Mouse (Mus musculus) right cerebral cortex, postnatal 36 days (tissue): ENCODE measurements around the gene Snx5.

Experiments
- DNase-seq, 2 experiments: peaks; one replicate each; pipeline ENCODE4 v3.0.0; 2022; ENCODE audit warnings: low spot score in 2 of 2, mixed read lengths in 1 of 2

The Snx5 gene

DNA sequence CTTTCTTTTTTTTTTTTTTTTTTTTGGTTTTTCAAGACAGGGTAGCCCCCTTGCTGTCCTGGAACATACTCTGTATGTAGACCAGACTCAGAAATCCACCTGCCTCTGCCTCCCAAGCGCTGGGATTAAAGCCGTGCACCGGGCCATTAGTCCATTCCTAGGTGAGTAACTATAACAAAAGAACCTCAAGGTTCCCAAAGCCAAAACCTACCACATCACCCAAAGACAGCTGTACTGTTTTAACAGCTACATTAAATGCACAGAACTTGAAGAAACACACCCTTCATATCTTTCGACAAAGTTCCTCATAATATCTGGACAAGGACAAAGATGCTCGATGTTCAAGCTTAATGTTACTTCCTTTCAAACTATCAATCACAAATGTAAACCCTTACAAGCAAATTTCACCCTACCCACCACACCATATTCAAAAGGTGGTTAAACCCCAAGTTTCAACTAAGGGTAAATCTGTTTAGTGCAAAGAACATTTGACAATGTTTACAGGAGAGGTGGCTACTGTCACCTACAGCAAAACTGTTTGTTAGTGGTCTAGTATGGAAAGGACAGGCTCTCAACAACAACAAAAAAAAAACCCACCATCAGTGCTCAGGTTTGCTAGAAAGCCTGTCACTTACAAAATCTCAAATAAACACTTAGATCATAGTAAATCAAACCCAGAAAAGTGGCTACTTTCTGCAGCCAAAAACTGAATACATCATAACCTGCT is 3.5 kb downstream of the Snx5 start:
- DNase-seq: no peak

DNA sequence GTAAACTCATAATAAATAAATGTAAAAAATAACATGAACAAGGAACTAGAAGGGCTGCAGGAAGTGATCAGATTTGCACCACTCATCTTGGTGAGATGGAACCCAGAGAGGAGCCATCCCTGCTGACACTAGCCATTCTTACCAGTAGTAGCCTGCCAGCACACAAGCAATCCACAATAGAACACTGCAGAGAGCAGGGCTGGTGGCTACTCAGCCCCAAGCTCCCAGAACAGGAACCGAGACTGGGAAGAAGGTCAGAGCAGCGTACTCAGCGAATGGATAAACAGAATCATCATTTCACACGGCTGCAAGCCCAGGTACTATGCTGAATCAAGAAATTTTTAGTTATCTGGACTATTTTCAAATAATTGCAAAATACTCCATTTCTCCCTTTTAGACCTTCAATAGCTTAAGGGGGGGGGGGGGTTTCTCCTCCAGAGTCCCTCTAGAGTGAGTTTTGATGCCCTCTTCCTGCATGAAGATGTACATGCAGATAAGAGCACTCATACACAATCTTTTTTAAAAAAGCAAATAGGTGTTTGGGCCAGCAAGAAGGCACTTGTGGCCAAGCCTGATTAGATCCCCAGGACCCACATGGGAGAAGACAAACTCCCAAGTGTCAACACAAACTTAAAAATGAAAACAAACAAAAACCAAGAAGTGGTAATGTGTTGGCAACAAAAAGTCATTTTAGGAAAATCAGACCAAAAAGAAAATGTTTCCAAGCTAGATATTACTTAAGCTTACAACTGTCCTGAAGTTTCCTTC is 4.6 kb downstream of the Snx5 start:
- no peak for DNase-seq

DNA sequence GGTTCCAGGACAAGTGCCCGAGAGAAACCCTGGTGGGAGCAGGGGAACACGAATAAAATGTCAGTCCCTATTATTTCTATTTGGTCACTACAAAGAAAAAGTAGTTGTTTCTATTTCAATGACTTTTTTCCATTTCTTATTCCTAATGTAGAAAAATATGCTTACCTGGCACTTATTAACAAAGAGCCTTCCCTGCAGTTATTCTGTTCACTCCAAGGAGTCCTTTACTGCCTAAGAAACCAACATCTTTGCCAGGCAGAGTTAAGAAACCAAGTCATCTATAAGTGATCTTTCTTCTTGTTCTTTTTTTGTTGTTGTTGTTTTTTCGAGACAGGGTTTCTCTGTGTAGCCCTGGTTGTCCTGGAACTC is 5.6 kb downstream of the Snx5 start:
- no peak for DNase-seq

DNA sequence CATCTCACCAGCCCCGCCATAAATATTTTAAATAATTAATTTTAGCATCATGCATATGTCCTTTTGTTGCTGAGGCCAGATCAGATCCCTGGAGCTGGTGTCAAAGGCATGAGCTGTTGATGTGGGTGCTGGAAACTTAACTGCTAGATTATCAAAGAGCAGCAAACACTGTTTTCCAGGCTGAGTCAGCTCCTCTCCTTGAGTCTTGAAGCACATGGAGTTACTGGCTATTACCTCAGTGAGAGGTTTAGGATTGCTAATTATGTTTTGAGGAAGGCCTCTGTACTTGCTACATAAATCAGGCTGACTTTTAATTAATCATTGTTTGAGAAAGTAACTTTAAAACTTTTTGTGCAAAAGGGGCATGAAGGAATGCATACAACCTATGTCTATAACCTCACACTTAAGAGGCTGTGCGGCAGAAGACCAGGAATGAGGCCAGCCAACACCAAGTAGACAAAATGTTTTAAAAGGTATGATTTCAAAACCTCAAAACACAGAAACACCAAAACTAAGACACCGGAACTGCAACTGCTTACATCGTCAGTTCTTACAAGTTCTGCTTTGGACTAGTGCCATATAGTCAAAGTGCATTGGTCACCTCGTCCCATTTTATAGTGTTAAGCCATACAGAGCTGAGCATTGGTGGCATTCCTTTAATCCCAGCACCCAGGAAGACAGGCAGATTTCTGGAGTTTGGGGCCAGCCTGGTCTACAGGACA is 6.1 kb downstream of the Snx5 start:
- DNase-seq: no peak

DNA sequence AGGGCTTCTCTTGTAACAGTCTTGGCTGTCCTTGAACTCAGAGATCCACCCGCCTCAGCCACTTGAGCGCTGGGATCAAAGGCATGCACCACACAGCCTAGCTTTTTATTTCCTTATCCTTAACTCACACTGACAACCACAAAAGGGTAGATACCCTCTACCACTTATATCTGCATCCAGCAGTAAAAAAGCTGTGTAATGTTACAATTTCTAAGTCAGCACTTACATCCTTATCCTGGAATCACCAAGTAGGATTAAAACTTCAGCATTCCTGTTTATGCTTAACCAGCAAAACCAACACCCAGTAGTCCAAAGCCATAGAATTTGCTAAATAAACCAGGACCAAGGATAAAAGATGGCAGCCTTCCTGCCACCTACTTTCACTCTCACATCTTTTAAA is 7.9 kb downstream of the Snx5 start:
- DNase-seq: no peak

DNA sequence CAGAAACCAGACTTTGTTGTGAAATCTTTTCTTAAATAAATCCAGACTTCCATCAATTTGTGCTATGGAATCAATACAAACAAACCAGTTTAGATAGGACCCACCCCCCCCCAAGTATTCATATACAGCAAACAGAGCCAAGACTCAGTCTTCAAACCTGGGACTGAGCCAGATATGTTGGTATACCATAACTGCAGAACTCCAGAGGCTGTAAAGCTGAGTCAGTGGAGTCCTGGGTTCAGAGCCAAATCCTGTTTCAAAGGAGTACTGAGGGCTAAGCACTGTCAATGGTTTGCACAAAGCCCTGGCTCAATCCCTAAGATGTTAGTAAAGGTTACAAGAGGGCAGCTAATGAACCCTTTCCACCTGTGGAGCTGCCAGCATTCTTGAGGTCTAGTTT is 20.6 kb downstream of the Snx5 start:
- no peak for DNase-seq

- DNase-seq: no peak
Measured at GRCm38 (mm10) chr2:144248613-144249376, 21.9 kb downstream of the Snx5 start.

- DNase-seq: no peak
Measured at GRCm38 (mm10) chr2:144247337-144247978, 23.2 kb downstream of the Snx5 start.

DNA sequence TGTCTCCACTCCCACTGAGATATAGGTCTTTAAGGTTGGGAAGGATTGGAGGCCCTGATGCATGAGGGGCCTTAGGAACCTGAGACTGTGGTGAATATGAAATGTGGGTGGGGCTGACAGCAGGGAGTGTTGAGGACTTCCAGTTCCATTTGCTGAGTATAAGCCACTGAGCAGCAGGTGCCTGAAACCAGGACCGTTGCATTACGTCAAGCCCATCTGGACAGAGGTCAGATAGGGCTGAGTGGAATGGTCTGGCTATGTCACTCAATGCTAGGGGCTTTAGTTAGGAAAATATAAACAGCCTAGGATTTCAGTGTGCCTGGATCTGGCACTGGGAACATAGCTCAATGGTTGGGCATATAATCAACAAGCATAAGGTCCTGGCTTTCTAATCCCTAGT is 24.4 kb downstream of the Snx5 start:
- DNase-seq: no peak

- DNase-seq: no peak
Measured at GRCm38 (mm10) chr2:144245464-144245863, 25.2 kb downstream of the Snx5 start.

GRCm38 (mm10) chr2:144240095-144240899 is 30.4 kb downstream of the Snx5 start:
- no peak for DNase-seq

DNA sequence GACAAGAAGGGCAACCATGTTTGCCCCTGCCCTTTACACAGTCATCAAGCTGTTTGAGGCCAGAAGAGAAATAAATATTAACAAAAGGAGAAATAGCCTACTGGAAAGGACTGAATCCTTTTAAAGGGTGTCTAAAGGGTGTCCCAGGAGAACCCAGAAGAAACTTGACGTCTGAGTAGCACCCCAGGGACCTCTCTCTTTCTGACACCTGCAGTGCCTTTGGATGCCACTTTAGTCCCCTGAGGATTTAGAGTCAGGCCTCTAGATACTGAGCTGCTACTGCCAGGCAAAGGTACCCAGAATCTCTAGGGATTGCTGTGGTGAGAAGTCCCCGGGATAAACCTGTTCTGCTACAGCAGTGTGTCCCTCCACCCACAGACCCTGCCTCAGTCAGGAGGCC is 31.4 kb downstream of the Snx5 start:
- DNase-seq: no peak

GRCm38 (mm10) chr2:144238341-144238740 is 32.4 kb downstream of the Snx5 start:
- DNase-seq: no peak

DNA sequence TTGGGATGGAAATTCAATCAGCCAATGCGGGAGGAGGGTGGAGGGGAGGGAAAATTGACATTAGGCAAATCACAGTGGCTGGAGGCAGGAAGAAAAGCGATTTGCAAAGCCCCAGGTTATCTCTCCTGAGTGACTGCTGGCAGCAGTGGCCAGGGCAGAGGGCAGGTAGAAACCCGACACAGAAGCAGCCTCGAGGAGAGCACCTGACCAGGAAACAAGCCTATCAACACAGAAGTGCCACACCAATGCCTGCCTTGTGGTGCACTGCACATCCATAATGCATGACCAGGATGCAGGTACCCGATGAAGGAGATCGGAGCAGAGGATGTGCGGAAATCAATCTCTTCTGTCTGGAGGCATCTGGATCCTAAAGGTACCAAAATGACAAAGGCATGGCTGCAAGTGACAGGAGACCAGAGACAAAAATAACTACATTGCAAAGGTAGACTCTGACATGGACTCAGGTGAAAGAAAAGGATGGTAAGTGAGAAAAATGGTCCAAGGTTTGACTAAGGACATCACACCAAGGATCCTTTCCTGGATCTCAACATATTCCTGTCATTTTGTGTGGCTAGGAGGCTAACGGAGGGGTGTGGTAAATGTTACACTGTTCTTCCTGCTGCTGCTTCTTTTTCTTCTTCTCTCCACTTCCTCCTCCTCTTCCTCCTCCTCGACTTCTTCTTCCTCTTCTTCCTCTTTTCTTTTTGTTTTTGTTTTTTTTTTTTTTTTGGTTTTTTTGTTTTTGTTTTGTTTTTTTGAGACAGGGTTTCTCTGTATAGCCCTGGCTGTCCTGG is 33.7 kb downstream of the Snx5 start:
- DNase-seq: no peak

DNA sequence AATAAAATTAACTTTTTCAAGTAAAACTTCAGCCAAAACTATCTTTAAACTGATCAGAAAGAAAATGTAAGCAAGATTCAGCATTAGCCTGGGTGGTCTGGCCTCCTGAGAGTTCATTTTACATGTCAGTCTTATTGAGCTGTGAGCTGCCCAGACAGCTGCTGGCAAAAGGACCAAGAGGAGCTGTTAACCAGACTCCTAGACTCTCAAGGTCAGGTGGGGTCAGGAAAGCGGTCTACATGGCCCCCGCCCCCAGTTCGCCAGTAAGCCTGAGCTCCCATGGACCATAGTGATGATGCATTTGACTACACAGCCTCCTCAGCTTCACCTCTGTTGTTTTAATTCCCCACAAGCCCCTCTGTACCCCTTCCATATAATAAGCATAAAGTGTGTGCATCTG is 34.9 kb downstream of the Snx5 start:
- no peak for DNase-seq

GRCm38 (mm10) chr2:144233534-144233933 is 37.2 kb downstream of the Snx5 start:
- no peak for DNase-seq

DNA sequence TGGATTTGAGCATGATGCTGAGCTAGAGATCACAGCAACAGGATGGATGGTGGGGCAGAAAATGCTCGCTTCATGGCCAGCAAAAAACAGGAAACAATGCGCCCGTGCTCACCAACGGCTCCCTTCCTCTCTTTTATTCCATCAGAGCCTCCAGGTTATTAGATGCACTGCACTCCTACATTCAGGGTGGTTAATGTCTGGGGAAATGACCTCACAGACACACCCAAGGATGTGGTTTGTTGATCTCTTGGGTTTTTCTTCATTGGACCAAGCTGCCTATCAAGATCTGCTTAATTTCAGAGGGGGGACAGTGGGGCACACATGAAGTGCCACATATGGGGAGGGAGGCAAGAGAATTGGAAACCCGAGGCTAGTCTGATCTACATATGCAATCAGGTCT is 39.6 kb downstream of the Snx5 start:
- no peak for DNase-seq

DNA sequence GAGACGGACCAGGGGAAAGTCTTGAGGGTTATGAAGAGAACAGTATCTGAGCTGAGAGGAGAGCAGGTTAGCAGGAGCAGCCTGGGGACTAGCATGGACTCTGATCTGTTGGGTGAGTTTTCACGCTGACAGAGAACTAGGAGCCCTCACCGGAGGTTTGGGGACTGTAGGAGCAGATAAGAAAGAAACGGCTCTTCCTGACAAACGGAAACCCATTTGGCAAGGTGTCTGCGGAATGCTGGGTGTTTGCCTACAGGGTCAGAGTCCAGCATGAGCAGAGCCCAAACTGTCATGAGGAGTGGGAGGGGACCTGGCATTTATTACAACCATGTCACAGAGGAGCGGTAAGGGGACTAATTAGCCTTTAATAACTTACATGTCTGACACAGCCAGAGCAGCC is 40.2 kb downstream of the Snx5 start:
- no peak for DNase-seq

- no peak for DNase-seq
Measured at GRCm38 (mm10) chr2:144229647-144230046, 41.1 kb downstream of the Snx5 start.
